Mouse (Mus musculus): ENCODE measurements around the gene Sox5. TPM values are rescaled to one million over a fixed set of nuclear protein-coding genes. Genes with fewer than 3 reads are reported as not detected.
A peak's percentile ranks its signal among the peaks of the same experiment; 100 is the strongest.

The Sox5 gene
- total RNA-seq, 2 experiments from 2014 or later: 0.89 to 0.99 TPM

DNA sequence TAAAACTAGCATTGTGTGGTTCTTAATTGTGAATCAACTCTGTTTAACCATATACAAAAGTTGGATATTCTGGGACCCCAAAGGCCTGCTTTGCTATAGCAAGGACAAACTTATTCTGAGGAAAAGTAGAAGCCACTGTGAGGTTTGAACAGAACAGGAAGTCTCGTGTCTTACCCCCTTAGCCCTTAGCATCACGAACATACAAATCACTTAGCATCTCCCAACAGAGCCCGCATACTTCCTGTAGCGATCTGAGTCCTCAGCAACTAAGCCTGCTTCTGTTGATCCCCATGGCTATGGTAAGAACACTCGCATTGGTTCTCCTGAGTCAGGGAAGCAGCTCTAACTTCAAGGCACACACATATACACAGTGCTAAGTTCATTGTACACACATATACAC, 337.4 kb downstream of the Sox5 start:
- TF ChIP-seq CTCF (IDR thresholded peaks at IDR 0.05): no peak
- no peak for DNase-seq
- no peak overlapping the region for H3K4me3 ChIP-seq
- intact Hi-C loops (cut with DNase I): no loop called here
- H3K27ac ChIP-seq: no peak overlapping the region

DNA sequence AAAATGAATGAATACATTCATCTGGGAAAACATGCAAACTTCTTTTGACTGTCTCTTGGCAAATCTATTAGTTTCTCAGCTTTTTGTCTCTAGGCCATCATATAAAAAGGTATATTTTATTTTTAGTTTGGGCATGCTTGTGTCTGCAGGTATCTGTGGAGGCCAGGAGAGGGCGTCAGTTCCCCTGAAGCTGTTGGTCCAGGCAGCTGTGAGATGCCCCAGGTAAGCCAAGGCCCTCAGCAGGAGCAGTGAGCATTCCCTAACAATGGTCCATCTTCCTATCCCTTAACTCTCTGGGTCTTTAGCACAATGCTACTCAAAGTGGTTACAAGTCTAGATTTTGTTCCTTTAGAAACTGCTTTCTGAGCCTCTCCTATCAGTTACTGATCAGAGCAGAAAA, 338.1 kb downstream of the Sox5 start:
- DNase-seq: no peak
- H3K4me3 ChIP-seq: no peak overlapping the region
- intact Hi-C loops (cut with DNase I): no loop called here
- H3K27ac ChIP-seq: no peak overlapping the region
- no peak for TF ChIP-seq CTCF (IDR thresholded peaks at IDR 0.05)

GRCm38 (mm10) chr6:144429276-144429675, 352.5 kb downstream of the Sox5 start:
- no peak overlapping the region for H3K27ac ChIP-seq
- intact Hi-C loops (cut with DNase I): no loop called here
- no peak for DNase-seq
- H3K4me3 ChIP-seq: no peak overlapping the region
- TF ChIP-seq CTCF (IDR thresholded peaks at IDR 0.05): peak; percentile 32

DNA sequence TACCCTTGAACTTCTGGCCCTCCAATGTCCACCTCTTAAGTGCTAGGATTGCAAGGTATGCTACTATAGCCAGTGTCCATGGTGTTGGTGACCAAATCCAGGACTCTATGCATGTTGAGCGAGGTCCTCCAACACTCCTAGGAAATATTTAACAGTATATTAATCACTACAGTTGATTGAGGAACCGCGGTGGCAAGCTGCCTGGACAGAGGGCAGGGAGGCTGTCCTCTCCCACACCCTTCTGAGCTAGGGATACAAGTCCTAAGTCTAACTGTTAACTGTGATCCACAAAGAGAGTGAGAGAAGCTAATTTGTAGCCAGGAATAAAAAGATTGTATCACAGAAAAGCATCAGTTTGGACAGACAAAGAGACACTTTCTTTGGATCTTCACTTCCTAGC, 373.7 kb downstream of the Sox5 start:
- intact Hi-C loops (cut with DNase I): no loop called here
- no peak for TF ChIP-seq CTCF (IDR thresholded peaks at IDR 0.05)
- DNase-seq: no peak
- Histone ChIP-seq H3K4me3 (no peak overlapping the region), H3K27ac (no peak overlapping the region)

- TF ChIP-seq CTCF (IDR thresholded peaks at IDR 0.05): no peak
- no peak for DNase-seq
- Histone ChIP-seq H3K4me3 (no peak overlapping the region), H3K27ac (no peak overlapping the region)
- intact Hi-C loops (cut with DNase I): no loop called here
Observed at GRCm38 (mm10) chr6:144398115-144398514, 383.7 kb downstream of the Sox5 start.

GRCm38 (mm10) chr6:144393151-144393550, 388.6 kb downstream of the Sox5 start:
- Histone ChIP-seq H3K4me3 (no peak overlapping the region), H3K27ac (no peak overlapping the region)
- intact Hi-C loops (cut with DNase I): no loop called here
- no peak for TF ChIP-seq CTCF (IDR thresholded peaks at IDR 0.05)
- no peak for DNase-seq

DNA sequence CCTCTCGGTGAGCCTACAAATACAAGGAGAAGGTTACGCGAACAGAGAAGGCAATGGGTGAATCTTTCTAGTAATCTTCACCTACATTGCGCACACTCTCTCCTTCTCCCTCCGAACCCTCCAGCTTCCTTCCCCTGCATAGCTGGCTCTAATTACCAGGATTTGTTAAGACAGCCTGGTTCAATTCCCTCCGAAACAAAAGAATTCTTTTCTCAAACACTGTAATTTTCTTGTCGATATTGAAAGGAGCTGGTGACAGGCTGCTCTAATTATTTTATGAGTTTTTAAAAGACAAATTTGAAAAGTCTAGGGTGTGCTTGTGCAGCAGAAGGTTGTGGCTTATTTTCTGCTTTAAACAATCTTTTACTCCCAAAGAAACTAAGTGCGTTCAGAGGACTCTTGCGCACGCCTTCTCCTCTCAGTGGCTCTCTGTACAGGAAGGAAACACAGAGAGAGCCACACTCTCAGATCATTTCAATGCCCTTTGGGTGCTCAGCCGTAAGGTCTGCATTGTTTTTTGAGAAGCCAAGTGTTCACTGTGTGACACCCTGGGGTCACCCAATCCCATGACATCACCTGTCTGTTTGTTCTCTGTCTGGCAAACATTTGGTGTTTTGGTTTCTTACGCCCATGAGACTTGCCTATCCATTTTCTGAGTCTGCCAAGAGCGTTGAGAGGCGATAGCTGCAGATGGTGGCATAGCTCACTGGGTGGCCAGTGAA, 392.3 kb downstream of the Sox5 start:
- no peak overlapping the region for H3K27ac ChIP-seq
- no peak overlapping the region for H3K4me3 ChIP-seq
- no peak for DNase-seq
- no peak for TF ChIP-seq CTCF (IDR thresholded peaks at IDR 0.05)
- intact Hi-C loops (cut with DNase I): no loop called here

GRCm38 (mm10) chr6:144387539-144388255, 394.1 kb downstream of the Sox5 start:
- intact Hi-C loops (cut with DNase I): no loop called here
- no peak overlapping the region for H3K4me3 ChIP-seq
- no peak for DNase-seq
- H3K27ac ChIP-seq: no peak overlapping the region
- TF ChIP-seq CTCF (IDR thresholded peaks at IDR 0.05): no peak

GRCm38 (mm10) chr6:144380641-144381040, 401.1 kb downstream of the Sox5 start:
- TF ChIP-seq CTCF (IDR thresholded peaks at IDR 0.05): no peak

DNA sequence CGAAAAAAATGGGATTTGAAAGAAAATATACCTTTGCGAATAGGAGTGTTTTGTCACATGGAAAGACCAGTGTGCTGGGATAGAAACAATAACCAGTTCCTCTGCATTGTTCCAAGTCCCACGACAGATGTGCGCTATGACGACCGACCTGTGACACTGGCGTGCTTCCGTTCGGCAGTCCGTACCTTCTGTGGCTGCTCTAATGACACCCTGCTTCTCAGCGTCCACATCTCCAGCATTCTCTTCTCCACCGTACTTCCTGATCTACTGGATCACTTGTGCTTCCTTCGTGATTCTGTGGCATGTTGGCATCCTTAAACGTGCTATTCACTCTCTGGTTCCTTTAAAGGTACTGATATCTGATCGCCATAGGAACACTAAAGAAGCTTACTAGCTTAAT, 401.6 kb downstream of the Sox5 start:
- H3K27ac ChIP-seq: no peak overlapping the region
- TF ChIP-seq CTCF (IDR thresholded peaks at IDR 0.05): no peak
- intact Hi-C loops (cut with DNase I): no loop called here
- DNase-seq: no peak
- H3K4me3 ChIP-seq: no peak overlapping the region

More at GRCm38 (mm10) chr6:144380641-144381040, 401.1 kb downstream of the Sox5 start:
- no peak for DNase-seq
- intact Hi-C loops (cut with DNase I): no loop called here
- no peak overlapping the region for H3K27ac ChIP-seq
- H3K4me3 ChIP-seq: no peak overlapping the region

DNA sequence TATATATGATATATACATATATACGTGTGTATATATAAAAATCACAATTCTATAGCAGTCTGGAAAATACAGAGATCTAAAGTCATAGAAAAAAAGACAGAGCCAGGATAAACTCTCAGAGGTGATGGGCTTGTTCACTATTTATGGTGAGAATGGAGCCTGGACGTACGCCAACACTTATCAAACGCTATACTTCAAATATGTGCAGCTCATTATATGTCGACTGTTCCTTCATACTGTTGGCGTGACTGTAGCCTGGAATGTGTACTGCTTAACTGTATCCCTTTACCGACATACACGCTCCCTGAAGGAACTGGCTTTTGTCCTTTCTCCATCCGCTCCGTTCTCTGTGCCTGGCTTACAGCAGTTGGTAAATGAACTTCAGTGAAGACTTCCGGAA, 407.0 kb downstream of the Sox5 start:
- H3K4me3 ChIP-seq: no peak overlapping the region
- DNase-seq: no peak
- H3K27ac ChIP-seq: no peak overlapping the region
- intact Hi-C loops (cut with DNase I): no loop called here
- no peak for TF ChIP-seq CTCF (IDR thresholded peaks at IDR 0.05)

DNA sequence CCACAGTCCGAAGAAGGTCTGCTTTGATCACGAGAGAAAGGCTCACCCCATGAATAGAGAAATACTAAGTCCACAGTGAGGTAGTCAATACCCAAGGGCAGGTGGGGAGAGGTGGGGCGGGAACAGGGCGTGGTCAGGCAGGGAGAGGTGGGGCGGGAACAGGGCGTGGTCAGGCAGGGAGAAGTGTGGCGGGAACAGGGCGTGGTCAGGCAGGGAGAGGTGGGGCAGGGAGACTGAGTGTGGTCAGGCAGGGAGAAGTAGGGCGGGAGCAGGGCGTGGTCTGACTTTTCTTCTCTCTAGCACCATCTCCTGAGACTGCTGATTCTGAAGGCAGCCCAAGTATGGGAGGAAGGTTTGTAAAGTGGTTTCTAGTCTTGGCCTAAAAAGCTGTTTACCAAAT, 411.1 kb downstream of the Sox5 start:
- Histone ChIP-seq H3K27ac (no peak overlapping the region), H3K4me3 (no peak overlapping the region)
- TF ChIP-seq CTCF (IDR thresholded peaks at IDR 0.05): no peak
- intact Hi-C loops (cut with DNase I): no loop called here
- DNase-seq: peak; percentile 21

DNA sequence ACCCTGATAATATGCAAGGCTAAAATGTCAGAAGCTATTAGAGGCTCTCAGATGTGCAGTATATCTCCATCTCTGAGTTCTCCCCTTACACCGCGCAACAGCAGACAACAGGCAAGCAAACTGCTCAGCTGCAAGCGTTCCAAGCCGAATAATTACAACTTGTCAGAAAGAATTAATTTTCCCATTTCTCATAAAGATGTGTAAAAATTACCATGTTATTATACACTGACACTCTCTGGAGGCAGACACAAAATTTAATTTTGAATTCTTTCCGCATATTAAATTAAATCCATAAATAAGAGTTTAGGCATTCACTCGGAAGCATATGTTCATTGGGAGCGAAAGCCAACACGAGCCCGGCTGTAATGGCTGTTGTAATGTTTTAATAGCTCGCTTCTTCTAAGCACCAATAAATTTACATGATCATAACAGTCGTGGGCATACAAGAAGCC, 414.1 kb downstream of the Sox5 start:
- no peak for TF ChIP-seq CTCF (IDR thresholded peaks at IDR 0.05)
- no peak overlapping the region for H3K27ac ChIP-seq
- intact Hi-C loops (cut with DNase I): no loop called here
- no peak overlapping the region for H3K4me3 ChIP-seq
- no peak for DNase-seq
